Comparison of ENCODE assay signal across 22 mouse cellular contexts in genomic region chr16:58401079-58401478, GRCm38 (mm10). TPM values are rescaled to one million over a fixed set of nuclear protein-coding genes. Genes with fewer than 3 reads are reported as not detected.
DNase-seq lines count a peak whose midpoint lies in the region; ATAC-seq and TF ChIP-seq lines count a peak whose summit lies in the region.
"Had no signal": no experiment of that assay in that cellular context is flagged by ENCODE, and none has a peak within 500 bp of the region (broad histone marks: within the 10 kb centered on the region; RNA-seq: fewer than 3 reads in every experiment).

No protein-coding gene starts in this region.

- ATAC-seq in forebrain, embryonic 13.5 days: peak; percentile 33; the same call in 1 of the 2 replicates
- ATAC-seq in forebrain, embryonic 11.5 days (replicated peaks; ENCODE audit: low FRiP score): no peak
- ATAC-seq in forebrain, embryonic 14.5 days: peak; percentile 37; the same call in 1 of the 2 replicates
- no peak for ATAC-seq in forebrain, embryonic 15.5 days (replicated peaks)
- ATAC-seq in forebrain, embryonic 16.5 days: peak; percentile 55
- ATAC-seq in forebrain, postnatal 0 days: no peak
- ATAC-seq in kidney, embryonic 15.5 days (replicated peaks; ENCODE audit: low FRiP score): no peak
- ATAC-seq: activated CD4-positive, CD25-positive, alpha-beta regulatory T cell, adult 4 months; CD4-positive, CD25-positive, alpha-beta regulatory T cell, adult 4 months; Patski had no signal

- no peak for TF ChIP-seq CTCF in forebrain, postnatal 0 days (IDR thresholded peaks at IDR 0.05; ENCODE audit: low read depth)
- TF ChIP-seq CTCF in brain, embryonic 14.5 days (IDR thresholded peaks at IDR 0.05; ENCODE audit: borderline replicate concordance, extremely low read depth, insufficient read depth, insufficient read length): no peak

- H3K9me3 ChIP-seq in forebrain, embryonic 13.5 days (replicated peaks): no peaks in the 10 kb centered on the region
- H3K9me3 ChIP-seq in forebrain, embryonic 11.5 days (ENCODE audit: control insufficient read depth, low read length): no peaks in the 10 kb centered on the region
- no peaks in the 10 kb centered on the region for H3K9me3 ChIP-seq in forebrain, embryonic 14.5 days (replicated peaks; ENCODE audit: control insufficient read depth, low read length)
- H3K9me3 ChIP-seq in forebrain, embryonic 15.5 days: no peaks in the 10 kb centered on the region
- no peaks in the 10 kb centered on the region for H3K9me3 ChIP-seq in forebrain, embryonic 16.5 days (ENCODE audit: control insufficient read depth, low read length)
- no peaks in the 10 kb centered on the region for H3K9me3 ChIP-seq in forebrain, postnatal 0 days (ENCODE audit: low read length)
- H3K9me3 ChIP-seq in kidney, embryonic 15.5 days (replicated peaks): no peaks in the 10 kb centered on the region
- H3K9me3 ChIP-seq: G1E had no signal

- H3K4me3 ChIP-seq in forebrain, embryonic 13.5 days: no peak overlapping the region
- H3K4me3 ChIP-seq in forebrain, embryonic 11.5 days (ENCODE audit: low read depth, low read length): no peak overlapping the region
- H3K4me3 ChIP-seq in forebrain, embryonic 14.5 days (ENCODE audit: low read depth, low read length): no peak overlapping the region
- no peak overlapping the region for H3K4me3 ChIP-seq in forebrain, embryonic 15.5 days
- no peak overlapping the region for H3K4me3 ChIP-seq in forebrain, embryonic 16.5 days (replicated peaks; ENCODE audit: low read length)
- no peak overlapping the region for H3K4me3 ChIP-seq in forebrain, postnatal 0 days (ENCODE audit: low read depth, low read length)
- no peak overlapping the region for H3K4me3 ChIP-seq in kidney, embryonic 15.5 days (replicated peaks)

- H3K36me3 ChIP-seq in forebrain, embryonic 13.5 days (ENCODE audit: poor library complexity, severe bottlenecking): no peaks in the 10 kb centered on the region
- no peaks in the 10 kb centered on the region for H3K36me3 ChIP-seq in forebrain, embryonic 11.5 days (ENCODE audit: control insufficient read depth, insufficient read depth, low read length)
- H3K36me3 ChIP-seq in forebrain, embryonic 14.5 days (ENCODE audit: control insufficient read depth, insufficient read depth, low read length): no peaks in the 10 kb centered on the region
- no peaks in the 10 kb centered on the region for H3K36me3 ChIP-seq in forebrain, embryonic 15.5 days
- H3K36me3 ChIP-seq in forebrain, embryonic 16.5 days (ENCODE audit: control insufficient read depth, insufficient read depth): no peaks in the 10 kb centered on the region
- H3K36me3 ChIP-seq in forebrain, postnatal 0 days (ENCODE audit: insufficient read depth): no peaks in the 10 kb centered on the region
- no peaks in the 10 kb centered on the region for H3K36me3 ChIP-seq in kidney, embryonic 15.5 days
- H3K36me3 ChIP-seq: G1E had no signal

- H3K27ac ChIP-seq in forebrain, embryonic 13.5 days: no peak overlapping the region
- no peak overlapping the region for H3K27ac ChIP-seq in forebrain, embryonic 11.5 days (ENCODE audit: low read depth, low read length)
- no peak overlapping the region for H3K27ac ChIP-seq in forebrain, embryonic 14.5 days (ENCODE audit: low read depth, low read length)
- H3K27ac ChIP-seq in forebrain, embryonic 15.5 days (replicated peaks): no peak overlapping the region
- no peak overlapping the region for H3K27ac ChIP-seq in forebrain, embryonic 16.5 days (ENCODE audit: low read length)
- H3K27ac ChIP-seq in forebrain, postnatal 0 days (ENCODE audit: low read depth, low read length): no peak overlapping the region
- H3K27ac ChIP-seq in kidney, embryonic 15.5 days: no peak overlapping the region

- H3K9ac ChIP-seq in forebrain, embryonic 13.5 days: no peak overlapping the region
- H3K9ac ChIP-seq in forebrain, embryonic 11.5 days (ENCODE audit: low read length): no peak overlapping the region
- H3K9ac ChIP-seq in forebrain, embryonic 14.5 days (ENCODE audit: low read length): no peak overlapping the region
- no peak overlapping the region for H3K9ac ChIP-seq in forebrain, embryonic 15.5 days (replicated peaks)
- H3K9ac ChIP-seq in forebrain, embryonic 16.5 days (replicated peaks; ENCODE audit: low read depth, low read length): no peak overlapping the region
- no peak overlapping the region for H3K9ac ChIP-seq in forebrain, postnatal 0 days
- no peak overlapping the region for H3K9ac ChIP-seq in kidney, embryonic 15.5 days

- WGBS in forebrain, embryonic 13.5 days: 81% methylated on average over 2 of the region's 2 CpGs
- WGBS in forebrain, embryonic 11.5 days: 83% methylated on average over 2 of the region's 2 CpGs
- WGBS in forebrain, embryonic 14.5 days: 78% methylated on average over 2 of the region's 2 CpGs
- WGBS in forebrain, embryonic 15.5 days: 71% methylated on average over 2 of the region's 2 CpGs
- WGBS in forebrain, embryonic 16.5 days: 63% methylated on average over 2 of the region's 2 CpGs
- WGBS in forebrain, postnatal 0 days: 67% methylated on average over 2 of the region's 2 CpGs
- 86% methylated on average over 2 of the region's 2 CpGs for WGBS in kidney, embryonic 15.5 days

- TF ChIP-seq POLR2A in brain, embryonic 14.5 days (IDR thresholded peaks at IDR 0.05; ENCODE audit: borderline replicate concordance, extremely low read depth, insufficient read depth, insufficient read length, poor library complexity, severe bottlenecking): no peak

- H3K27me3 ChIP-seq in forebrain, embryonic 13.5 days: no peaks in the 10 kb centered on the region
- H3K27me3 ChIP-seq in forebrain, embryonic 11.5 days (ENCODE audit: control insufficient read depth, insufficient read depth, low read length): no peaks in the 10 kb centered on the region
- H3K27me3 ChIP-seq in forebrain, embryonic 14.5 days (replicated peaks; ENCODE audit: control insufficient read depth, insufficient read depth, low read length): no peaks in the 10 kb centered on the region
- H3K27me3 ChIP-seq in forebrain, embryonic 15.5 days: no peaks in the 10 kb centered on the region
- no peaks in the 10 kb centered on the region for H3K27me3 ChIP-seq in forebrain, embryonic 16.5 days (replicated peaks; ENCODE audit: control insufficient read depth, insufficient read depth, low read length)
- no peaks in the 10 kb centered on the region for H3K27me3 ChIP-seq in forebrain, postnatal 0 days (ENCODE audit: insufficient read depth, low read length)
- no peaks in the 10 kb centered on the region for H3K27me3 ChIP-seq in kidney, embryonic 15.5 days

- no peak overlapping the region for H3K4me2 ChIP-seq in forebrain, embryonic 13.5 days
- H3K4me2 ChIP-seq in forebrain, embryonic 11.5 days (ENCODE audit: low read depth, low read length, severe bottlenecking): no peak overlapping the region
- no peak overlapping the region for H3K4me2 ChIP-seq in forebrain, embryonic 14.5 days (ENCODE audit: low read length)
- H3K4me2 ChIP-seq in forebrain, embryonic 15.5 days (replicated peaks): no peak overlapping the region
- no peak overlapping the region for H3K4me2 ChIP-seq in forebrain, embryonic 16.5 days (ENCODE audit: low read length)
- no peak overlapping the region for H3K4me2 ChIP-seq in forebrain, postnatal 0 days (ENCODE audit: low read depth)
- no peak overlapping the region for H3K4me2 ChIP-seq in kidney, embryonic 15.5 days

- DNase-seq in forebrain, embryonic 11.5 days (ENCODE audit: low spot score): no peak
- peak; percentile 17 for DNase-seq in forebrain, embryonic 14.5 days (ENCODE audit: low spot score)
- no peak for DNase-seq in forebrain, postnatal 0 days
- peak; percentile 54 for DNase-seq in brain, embryonic 14.5 days (ENCODE audit: low read depth)
- DNase-seq: adrenal gland, adult 2 months; adrenal gland, adult 8-10 months; adrenal gland, postnatal 10 days; adrenal gland, postnatal 14 days; adrenal gland, postnatal 25 days; adrenal gland, postnatal 36 days; B cell, adult 2 months; cerebellum, adult 11 months; cerebellum, adult 11-12 months; cerebellum, adult 18-20 months had no signal

- no peaks in the 10 kb centered on the region for H3K4me1 ChIP-seq in forebrain, embryonic 13.5 days
- H3K4me1 ChIP-seq in forebrain, embryonic 11.5 days (replicated peaks; ENCODE audit: control insufficient read depth, insufficient read depth, low read length): no peaks in the 10 kb centered on the region
- no peaks in the 10 kb centered on the region for H3K4me1 ChIP-seq in forebrain, embryonic 14.5 days (ENCODE audit: control insufficient read depth, insufficient read depth, low read length)
- H3K4me1 ChIP-seq in forebrain, embryonic 15.5 days: no peaks in the 10 kb centered on the region
- H3K4me1 ChIP-seq in forebrain, embryonic 16.5 days (replicated peaks; ENCODE audit: control insufficient read depth, insufficient read depth, low read length): no peaks in the 10 kb centered on the region
- H3K4me1 ChIP-seq in forebrain, postnatal 0 days (ENCODE audit: insufficient read depth): no peaks in the 10 kb centered on the region
- H3K4me1 ChIP-seq in kidney, embryonic 15.5 days: no peaks in the 10 kb centered on the region

RNA-seq across cellular contexts. Expression of gene Dcbld2, which starts 7.2 kb away (rescaled TPM):
- 5.4 and 6.1 TPM in 2 replicates for polyA plus RNA-seq in forebrain, embryonic 13.5 days (2015; fragmentation: Nextera tagmentation; extraction: Ambion mirVana)
- polyA plus RNA-seq in forebrain, embryonic 11.5 days (2014; fragmentation: Nextera tagmentation; extraction: Ambion mirVana): 14.6 and 16.1 TPM in 2 replicates
- 6.5 and 6.9 TPM in 2 replicates for polyA plus RNA-seq in forebrain, embryonic 14.5 days (2014; fragmentation: Nextera tagmentation; extraction: Ambion mirVana)
- 5.0 and 6.2 TPM in 2 replicates for polyA plus RNA-seq in forebrain, embryonic 15.5 days (2015; fragmentation: Nextera tagmentation; extraction: Ambion mirVana)
- polyA plus RNA-seq in forebrain, embryonic 16.5 days (2015; fragmentation: Nextera tagmentation; extraction: Ambion mirVana): 4.0 and 4.4 TPM in 2 replicates
- total RNA-seq in forebrain, postnatal 0 days (2014; rRNA removed): 21.0 and 24.7 TPM in 2 replicates
- polyA plus RNA-seq in forebrain, postnatal 0 days (2015; fragmentation: Nextera tagmentation; extraction: Ambion mirVana): 1.8 and 3.0 TPM in 2 replicates
- 20.2 and 31.6 TPM in 2 replicates for polyA plus RNA-seq in brain, embryonic 14.5 days (2012; rRNA removed)
- polyA plus RNA-seq in kidney, embryonic 15.5 days (2015; fragmentation: Nextera tagmentation; extraction: Ambion mirVana): 4.0 and 4.8 TPM in 2 replicates

Comparison
In these comparisons a context has a peak if more than half of its experiments do, and no peak if none do; other contexts are left out.
1. ATAC-seq: peak in forebrain, embryonic 13.5 days (single experiment), forebrain, embryonic 14.5 days (single experiment) and forebrain, embryonic 16.5 days (single experiment); none in forebrain, embryonic 11.5 days (single experiment), forebrain, embryonic 15.5 days (single experiment), forebrain, postnatal 0 days (single experiment) and kidney, embryonic 15.5 days (single experiment).
2. DNase-seq: peak in forebrain, embryonic 14.5 days (single experiment) and brain, embryonic 14.5 days (single experiment); none in forebrain, embryonic 11.5 days (single experiment) and forebrain, postnatal 0 days (single experiment).